Mouse (Mus musculus) ES-Bruce4 (cell line): ENCODE results near the gene Mrpl18.

Source experiments
- CTCF ChIP-seq: IDR thresholded peaks from one replicate; pipeline ENCODE4 v1.8.1; 2011; ENCODE audit warnings: low read depth, low read length
- POLR2A ChIP-seq: IDR thresholded peaks from one replicate; pipeline ENCODE4 v1.8.1; 2011; ENCODE audit warnings: low read length; ENCODE audit not compliant: insufficient read depth

GRCm38 (mm10) chr17:12904349-12904748, 11.8 kb downstream of the Mrpl18 start:
- no peak for TF ChIP-seq CTCF
- no peak for TF ChIP-seq POLR2A
